Mouse (Mus musculus) gastrocnemius, postnatal 14 days (tissue): ENCODE data around the gene 4930556J24Rik. TPM values are rescaled to one million over a fixed set of nuclear protein-coding genes. Genes with fewer than 3 reads are reported as not detected.
"Not testable (repeated sequence)": the region's sequence is repeated elsewhere in the genome, so short reads cannot be mapped to it uniquely, and the experiment has no call there.

ENCODE experiments used
- DNase-seq: peaks from one replicate; pipeline ENCODE4 v3.0.0; 2021; ENCODE audit warnings: mixed read lengths
- intact Hi-C: fragments of 180-260 bp; cut with DNase I; formaldehyde crosslinking; loops from one replicate; pipeline ENCODE4 v1.15.1; 2025; ENCODE audit warnings: low total_unique reads
- total RNA-seq, 2 experiments: library from RNA; stranded (reverse); gene quantifications; 2 replicates each; pipeline ENCODE4 v1.2.3; 2021

Gene 4930556J24Rik
- total RNA-seq, 2 experiments from 2014 or later, result not detected

DNA sequence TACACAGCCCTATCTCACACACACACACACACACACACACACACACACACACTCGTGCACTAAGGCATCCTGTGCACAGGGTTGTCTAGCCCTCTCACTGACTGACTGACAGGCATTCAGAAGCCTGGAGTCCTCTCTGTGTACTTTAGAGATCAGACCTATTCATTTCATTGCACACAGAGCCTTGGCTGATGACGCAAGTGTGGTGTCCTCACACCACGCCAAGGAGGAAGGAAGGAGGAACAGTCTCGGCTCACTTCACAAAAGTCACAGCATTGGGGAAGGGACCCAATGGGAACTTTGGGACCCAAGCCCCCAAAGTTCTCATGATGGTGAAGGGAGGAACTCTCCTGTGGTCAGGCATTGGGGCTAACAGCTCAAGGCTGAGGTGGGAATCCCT, 46.6 kb downstream of the 4930556J24Rik start:
- intact Hi-C loops, result no loop called here
- no peak for DNase-seq

DNA sequence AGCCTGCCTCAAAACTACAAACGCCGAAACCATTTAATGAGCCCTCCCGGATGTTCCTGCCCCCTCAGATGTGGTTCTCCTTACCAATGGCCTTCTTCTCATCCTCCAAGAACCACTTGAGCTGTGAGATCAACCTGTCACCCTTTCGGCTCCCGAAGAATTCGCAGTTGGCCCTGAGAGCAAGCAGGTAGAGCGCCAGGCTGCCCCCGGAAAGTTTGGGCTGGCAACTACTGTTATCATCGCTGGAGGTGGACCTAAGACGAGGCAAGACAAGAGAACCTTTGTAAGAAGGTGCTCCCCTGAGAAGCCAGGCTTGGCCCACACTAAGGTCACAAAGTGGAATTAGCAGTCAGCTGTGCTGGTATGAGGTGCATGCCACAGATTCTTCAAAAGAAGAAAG, 50.7 kb downstream of the 4930556J24Rik start:
- DNase-seq, result no peak
- intact Hi-C loops, result no loop called here

DNA sequence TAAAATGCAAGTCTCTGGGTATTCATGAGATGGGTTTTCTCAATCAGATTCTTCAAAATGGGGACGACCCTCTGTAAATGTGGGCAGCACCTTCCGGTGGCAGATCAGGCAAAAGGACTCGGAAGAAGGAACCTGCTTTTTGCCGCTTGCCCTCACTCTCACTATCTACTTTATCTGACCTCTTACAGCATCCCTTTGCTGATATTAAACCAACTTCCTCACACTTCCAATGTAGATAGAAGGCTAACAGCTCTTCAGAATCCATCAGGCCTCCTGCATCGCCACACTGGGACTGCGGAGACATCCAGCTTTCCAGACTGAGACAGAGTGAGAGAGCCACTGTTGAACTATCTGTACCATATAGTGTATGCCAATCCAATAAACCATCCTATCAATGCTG, 53.8 kb downstream of the 4930556J24Rik start:
- intact Hi-C loops, result no loop called here
- DNase-seq, result no peak

- intact Hi-C loops, result no loop called here
- DNase-seq, result no peak
Observed at GRCm38 (mm10) chr11:3922115-3922514, 54.5 kb downstream of the 4930556J24Rik start.

- intact Hi-C loops, result no loop called here
- DNase-seq, result no peak
Observed at GRCm38 (mm10) chr11:3921281-3921850, 55.2 kb downstream of the 4930556J24Rik start.

DNA sequence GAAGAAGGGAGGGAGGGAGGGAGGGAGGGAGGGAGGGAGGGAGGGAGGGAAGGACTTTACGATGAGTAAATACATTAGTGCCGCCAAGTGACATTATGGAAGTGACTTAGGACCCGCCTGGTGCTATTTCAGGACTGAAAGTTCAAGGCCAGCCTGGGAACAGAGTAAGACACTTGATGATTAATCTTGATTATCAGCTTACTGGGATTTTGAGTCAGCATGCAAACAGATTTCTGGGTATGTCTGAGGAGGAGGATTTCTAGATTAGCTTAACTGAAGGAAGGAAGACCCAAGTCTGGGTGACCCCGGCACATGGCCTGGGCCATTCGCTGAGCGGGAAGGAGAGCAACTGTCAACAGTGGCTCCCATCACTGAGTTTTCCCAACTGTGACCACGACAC, 56.1 kb downstream of the 4930556J24Rik start:
- no peak for DNase-seq
- intact Hi-C loops, result no loop called here

GRCm38 (mm10) chr11:3918738-3919137, 57.8 kb downstream of the 4930556J24Rik start:
- no peak for DNase-seq
- intact Hi-C loops, result no loop called here

DNA sequence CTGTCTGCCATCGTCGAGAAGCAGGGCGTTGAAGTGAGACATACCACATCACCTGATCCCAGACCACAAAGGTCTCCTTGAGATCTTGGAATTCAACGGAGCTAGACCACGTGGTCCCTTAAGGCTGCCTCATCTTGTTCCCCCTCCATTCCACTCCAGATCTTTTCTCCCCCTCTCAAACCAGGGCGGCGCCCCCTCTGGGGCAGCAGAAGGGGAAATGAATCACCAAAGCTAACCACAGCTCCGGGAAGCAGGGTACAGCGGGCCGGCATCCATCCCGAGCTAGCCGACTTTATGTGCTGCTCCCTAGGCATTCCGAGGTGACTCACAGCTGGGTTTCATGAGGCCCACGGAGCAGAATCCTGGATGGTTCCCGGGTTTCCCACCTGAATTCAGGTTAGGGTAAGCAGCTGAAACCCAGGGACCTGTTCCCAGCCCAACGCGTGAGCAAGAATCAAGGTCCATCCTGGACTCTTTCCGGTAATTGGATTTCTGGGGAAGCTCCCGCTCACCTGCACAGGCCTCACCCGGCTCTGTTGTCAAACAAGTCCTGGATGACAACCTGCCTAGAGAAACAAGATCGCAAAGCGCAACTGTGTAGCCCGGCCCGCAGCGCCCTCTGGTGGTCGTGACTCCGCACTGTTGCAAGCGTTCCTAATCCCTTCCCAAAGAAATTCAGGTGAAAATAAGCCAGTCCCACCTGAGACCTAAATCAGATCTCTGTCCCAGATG, 62.3 kb downstream of the 4930556J24Rik start, which contains the start of gene Slc35e4:
Gene Slc35e4 (minus strand): TSS at position 556 of the 732 bp plus-strand sequence.
- intact Hi-C loops, result no loop called here
- DNase-seq, result peak; percentile 81

- peak; percentile 94 for DNase-seq
- intact Hi-C loops, result no loop called here
Observed at GRCm38 (mm10) chr11:3913316-3914108, 63.1 kb downstream of the 4930556J24Rik start.

- DNase-seq, result peak; percentile 38
- intact Hi-C loops, result no loop called here
Observed at GRCm38 (mm10) chr11:3912875-3913271, 63.7 kb downstream of the 4930556J24Rik start.

GRCm38 (mm10) chr11:3912100-3912874, 64.3 kb downstream of the 4930556J24Rik start:
- intact Hi-C loops, result no loop called here

GRCm38 (mm10) chr11:3911440-3911839, 65.1 kb downstream of the 4930556J24Rik start:
- DNase-seq, intact Hi-C loops: not testable (repeated sequence)

More at GRCm38 (mm10) chr11:3912100-3912874, 64.3 kb downstream of the 4930556J24Rik start:
- DNase-seq, result no peak

DNA sequence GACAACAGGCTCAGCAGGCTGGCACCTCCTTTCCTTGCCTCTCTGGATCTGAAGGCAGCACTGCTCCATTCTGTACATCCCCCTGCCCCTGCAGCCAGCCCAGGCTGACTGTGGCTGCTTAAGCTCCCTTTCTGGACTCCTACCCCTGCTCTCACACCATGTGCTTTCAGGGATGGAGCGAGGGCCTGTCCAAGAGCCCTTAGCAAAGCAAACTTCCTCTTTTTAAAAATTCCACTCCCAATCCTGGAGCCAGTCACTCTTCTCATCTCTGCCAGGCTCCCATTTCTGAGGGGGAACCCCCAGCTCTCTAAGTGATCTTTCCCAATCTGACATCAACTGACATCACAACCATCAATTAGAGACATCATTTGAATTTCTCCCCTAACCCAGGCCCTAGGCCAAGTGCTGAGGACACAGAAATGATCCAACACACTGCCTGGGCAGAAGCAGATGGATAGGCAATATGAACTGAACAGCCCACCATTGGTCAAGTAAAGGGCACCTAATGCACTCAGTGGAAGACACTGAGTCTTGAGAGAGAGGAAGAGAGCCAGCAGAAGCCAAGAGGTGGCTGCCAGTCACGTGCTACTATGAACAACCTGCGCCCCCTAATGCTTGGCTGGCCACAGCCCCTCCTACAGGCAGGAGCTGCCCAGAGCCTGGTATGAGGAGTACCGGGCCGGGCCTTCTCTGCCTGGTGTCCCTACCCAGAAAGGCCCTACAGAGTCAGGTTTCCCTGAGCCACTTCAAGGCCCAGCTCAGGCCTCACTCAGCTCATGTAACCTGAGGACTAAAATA, 65.9 kb downstream of the 4930556J24Rik start:
- DNase-seq, result peak; percentile 62
- intact Hi-C loops, result no loop called here

- intact Hi-C loops, result no loop called here
- DNase-seq, result no peak
Observed at GRCm38 (mm10) chr11:3909236-3909635, 67.3 kb downstream of the 4930556J24Rik start.

GRCm38 (mm10) chr11:3905446-3905845, 71.1 kb downstream of the 4930556J24Rik start:
- intact Hi-C loops, result no loop called here

DNA sequence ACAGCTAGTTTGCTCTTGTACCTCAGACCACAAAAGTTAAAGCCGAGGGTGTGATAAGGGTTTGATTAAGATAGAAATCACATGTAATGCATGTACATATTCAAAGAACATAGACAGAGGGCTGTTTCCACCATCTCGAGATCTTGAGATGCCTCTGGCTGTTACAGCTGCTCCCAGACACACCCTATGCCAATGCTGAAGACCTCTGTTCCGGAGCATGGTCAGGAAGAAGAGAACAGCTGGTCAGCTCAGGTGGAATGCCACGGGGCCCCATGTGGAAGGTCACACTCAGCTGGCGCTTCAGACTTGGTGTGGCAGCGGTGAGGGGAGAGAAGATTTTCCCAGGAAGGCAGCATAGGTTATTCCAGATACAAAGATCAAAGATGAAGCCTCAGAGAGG, 71.9 kb downstream of the 4930556J24Rik start:
- intact Hi-C loops, result no loop called here
- no peak for DNase-seq

More at GRCm38 (mm10) chr11:3905446-3905845, 71.1 kb downstream of the 4930556J24Rik start:
- DNase-seq, result no peak

- intact Hi-C loops, result no loop called here
- DNase-seq, result peak; percentile 78
Observed at GRCm38 (mm10) chr11:3903046-3903445, 73.5 kb downstream of the 4930556J24Rik start.

DNA sequence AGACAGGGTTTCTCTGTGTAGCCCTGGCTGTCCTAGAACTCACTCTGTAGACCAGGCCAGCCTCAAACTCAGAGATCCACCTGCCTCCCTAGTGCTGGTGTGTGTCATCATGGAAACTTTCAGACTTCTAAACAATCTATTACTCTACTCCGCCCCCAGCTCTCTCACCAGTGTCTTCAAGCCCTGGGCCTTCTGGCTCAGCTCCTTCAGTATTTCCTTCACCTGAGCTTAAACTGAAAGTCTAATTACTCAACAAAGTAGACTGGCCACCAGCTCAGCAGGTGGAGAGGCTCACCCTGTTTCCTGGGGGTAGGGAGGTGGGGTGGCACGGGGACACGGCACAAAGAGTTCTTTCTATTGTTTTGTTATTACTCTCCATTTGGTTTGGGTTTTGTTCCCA, 74.1 kb downstream of the 4930556J24Rik start:
- intact Hi-C loops, result no loop called here
- DNase-seq, result no peak

GRCm38 (mm10) chr11:3900296-3900695, 76.3 kb downstream of the 4930556J24Rik start:
- DNase-seq, result no peak
- intact Hi-C loops, result no loop called here
